Mouse (Mus musculus) intestine, embryonic 16.5 days (tissue): ENCODE results near the gene Chd2. TPM values are rescaled to one million over a fixed set of nuclear protein-coding genes. Genes with fewer than 3 reads are reported as not detected.

Experiments used
- ATAC-seq: fragments of 200-750 bp; cut with Nextera tagmentation; 2 replicates; pipeline ENCODE4 v1.8.0; 2017; ENCODE audit warnings: moderate TSS enrichment, moderate library complexity
- H3K27ac ChIP-seq: fragments of 300-500 bp; sonication (generic); 2 replicates; pipeline ENCODE4 v1.5.1; 2014; ENCODE audit warnings: mild to moderate bottlenecking, low read length
- H3K27me3 ChIP-seq: fragments of 300-500 bp; sonication (generic); replicated peaks from 2 replicates; pipeline ENCODE4 v1.6.1; 2014; ENCODE audit warnings: low read length, control low read depth, mixed read lengths; ENCODE audit not compliant: control insufficient read depth, insufficient read depth
- H3K36me3 ChIP-seq: fragments of 300-500 bp; sonication (generic); 2 replicates; pipeline ENCODE4 v1.6.1; 2014; ENCODE audit warnings: low read length, control low read depth; ENCODE audit not compliant: control insufficient read depth, insufficient read depth
- H3K4me1 ChIP-seq: fragments of 300-500 bp; sonication (generic); 2 replicates; pipeline ENCODE4 v1.6.1; 2014; ENCODE audit warnings: low read length, control low read depth, mixed read lengths; ENCODE audit not compliant: control insufficient read depth, insufficient read depth
- H3K4me2 ChIP-seq: fragments of 300-500 bp; sonication (generic); 2 replicates; pipeline ENCODE4 v1.6.1; 2014; ENCODE audit warnings: low read depth, low read length, control low read depth
- H3K4me3 ChIP-seq: fragments of 300-500 bp; sonication (generic); 2 replicates; pipeline ENCODE4 v1.5.1; 2014; ENCODE audit warnings: mild to moderate bottlenecking, low read length
- H3K9ac ChIP-seq: fragments of 300-500 bp; sonication (generic); 2 replicates; pipeline ENCODE4 v1.6.1; 2014; ENCODE audit warnings: low read depth, low read length
- H3K9me3 ChIP-seq: fragments of 300-500 bp; sonication (generic); 2 replicates; pipeline ENCODE4 v1.6.1; 2016; ENCODE audit warnings: low read length, control low read depth; ENCODE audit not compliant: control insufficient read depth
- WGBS: fragments of 180-500 bp; shearing (Covaris S2); extraction: QIAGEN DNeasy Blood & Tissue Kit; methylation state at CpG from one replicate; pipeline ENCODE4 v1.1.7; 2014; 5-methylcytosine and 5-hydroxymethylcytosine counted together
- polyA plus RNA-seq: library from polyadenylated mRNA; unstranded; fragments of >200 nt; fragmentation: Nextera tagmentation; extraction: Ambion mirVana; gene quantifications from 2 replicates; pipeline ENCODE4 v1.2.1, GENCODE M21; 2015

Gene Chd2
- polyA plus RNA-seq, 1 experiment from 2014 or later = 40.1 TPM

GRCm38 (mm10) chr7:73536579-73536978, 5.1 kb downstream of the Chd2 start:
- peak overlapping the region; percentile 61 for H3K4me2 ChIP-seq
- H3K9me3 ChIP-seq = no peaks in the 10 kb centered on the region
- ATAC-seq = no peak
- peak overlapping the region; percentile 37 for H3K27ac ChIP-seq
- H3K9ac ChIP-seq = peak overlapping the region; percentile 59; the same call in 1 of the 2 replicates
- peak overlapping the region; percentile 52; the same call in 1 of the 2 replicates for H3K4me3 ChIP-seq
- 74% methylated on average over 2 of the region's 2 CpGs for WGBS
- no peaks in the 10 kb centered on the region for H3K27me3 ChIP-seq
- peaks cover 38% of the 10 kb centered on the region for H3K4me1 ChIP-seq
- no peaks in the 10 kb centered on the region for H3K36me3 ChIP-seq

GRCm38 (mm10) chr7:73535861-73536200, 5.8 kb downstream of the Chd2 start:
- Histone ChIP-seq H3K27ac (peak overlapping the region; percentile 72), H3K4me3 (no peak overlapping the region), H3K4me2 (no peak overlapping the region)

GRCm38 (mm10) chr7:73534937-73535860, 6.4 kb downstream of the Chd2 start:
- Histone ChIP-seq H3K9ac (no peak overlapping the region), H3K4me2 (no peak overlapping the region), H3K36me3 (no peaks in the 10 kb centered on the region), H3K9me3 (no peaks in the 10 kb centered on the region), H3K27ac (peak overlapping the region; percentile 72), H3K27me3 (no peaks in the 10 kb centered on the region), H3K4me1 (peaks cover 44% of the 10 kb centered on the region), H3K4me3 (no peak overlapping the region)
- no peak for ATAC-seq
- 68% methylated on average over 2 of the region's 2 CpGs for whole genome bisulfite sequencing

More at GRCm38 (mm10) chr7:73535861-73536200, 5.8 kb downstream of the Chd2 start:
- no peaks in the 10 kb centered on the region for H3K36me3 ChIP-seq
- H3K27me3 ChIP-seq = no peaks in the 10 kb centered on the region
- WGBS = 47% methylated on average over 4 of the region's 4 CpGs
- no peak overlapping the region for H3K9ac ChIP-seq
- no peaks in the 10 kb centered on the region for H3K9me3 ChIP-seq
- H3K4me1 ChIP-seq = peaks cover 44% of the 10 kb centered on the region
- no peak for ATAC-seq

GRCm38 (mm10) chr7:73533457-73533856, 8.2 kb downstream of the Chd2 start:
- Histone ChIP-seq H3K9ac (peak overlapping the region; percentile 44), H3K27ac (peak overlapping the region; percentile 84), H3K4me2 (peak overlapping the region; percentile 32), H3K36me3 (no peaks in the 10 kb centered on the region), H3K9me3 (no peaks in the 10 kb centered on the region), H3K4me1 (peaks cover 48% of the 10 kb centered on the region), H3K4me3 (no peak overlapping the region), H3K27me3 (no peaks in the 10 kb centered on the region)
- ATAC-seq = no peak
- 36% methylated on average over 2 of the region's 2 CpGs for WGBS

- Histone ChIP-seq H3K9ac (peak overlapping the region; percentile 44), H3K4me3 (no peak overlapping the region), H3K9me3 (no peaks in the 10 kb centered on the region), H3K4me1 (peaks cover 48% of the 10 kb centered on the region), H3K36me3 (no peaks in the 10 kb centered on the region), H3K4me2 (peak overlapping the region; percentile 32), H3K27me3 (no peaks in the 10 kb centered on the region), H3K27ac (peak overlapping the region; percentile 84)
- 53% methylated on average over 3 of the region's 3 CpGs for WGBS
- ATAC-seq = no peak
Observed at GRCm38 (mm10) chr7:73532916-73533315, 8.7 kb downstream of the Chd2 start.

- WGBS = 78% methylated on average over 3 of the region's 3 CpGs
- H3K4me2 ChIP-seq = no peak overlapping the region
- no peaks in the 10 kb centered on the region for H3K9me3 ChIP-seq
- H3K27me3 ChIP-seq = no peaks in the 10 kb centered on the region
- no peak overlapping the region for H3K4me3 ChIP-seq
- H3K27ac ChIP-seq = peak overlapping the region; percentile 45; the same call in 1 of the 2 replicates
- H3K9ac ChIP-seq = 0 out of 2 replicates have a peak overlapping the region, but pooled peaks have one; percentile 13
- ATAC-seq = no peak
- H3K36me3 ChIP-seq = no peaks in the 10 kb centered on the region
- H3K4me1 ChIP-seq = peaks cover 48% of the 10 kb centered on the region
Observed at GRCm38 (mm10) chr7:73532139-73532538, 9.5 kb downstream of the Chd2 start.

GRCm38 (mm10) chr7:73531506-73532093, 10.0 kb downstream of the Chd2 start:
- no peak overlapping the region for H3K4me3 ChIP-seq
- H3K9ac ChIP-seq = 0 out of 2 replicates have a peak overlapping the region, but pooled peaks have one; percentile 13
- no peak overlapping the region for H3K4me2 ChIP-seq
- ATAC-seq = no peak
- H3K27me3 ChIP-seq = no peaks in the 10 kb centered on the region
- H3K36me3 ChIP-seq = no peaks in the 10 kb centered on the region
- H3K27ac ChIP-seq = peak overlapping the region; percentile 45; the same call in 1 of the 2 replicates
- no peaks in the 10 kb centered on the region for H3K9me3 ChIP-seq
- 74% methylated on average over 7 of the region's 7 CpGs for WGBS
- peaks cover 45% of the 10 kb centered on the region for H3K4me1 ChIP-seq

GRCm38 (mm10) chr7:73530846-73531245, 10.8 kb downstream of the Chd2 start:
- Histone ChIP-seq H3K27ac (0 out of 2 replicates have a peak overlapping the region, but pooled peaks have one; percentile 7), H3K9ac (no peak overlapping the region)

GRCm38 (mm10) chr7:73530164-73530563, 11.5 kb downstream of the Chd2 start:
- H3K4me3 ChIP-seq = no peak overlapping the region
- no peaks in the 10 kb centered on the region for H3K9me3 ChIP-seq
- WGBS = 90% methylated on average over 5 of the region's 5 CpGs
- H3K36me3 ChIP-seq = no peaks in the 10 kb centered on the region
- H3K4me1 ChIP-seq = peaks cover 37% of the 10 kb centered on the region
- no peak overlapping the region for H3K9ac ChIP-seq
- ATAC-seq = no peak
- no peaks in the 10 kb centered on the region for H3K27me3 ChIP-seq
- H3K27ac ChIP-seq = no peak overlapping the region
- H3K4me2 ChIP-seq = no peak overlapping the region

More at GRCm38 (mm10) chr7:73530846-73531245, 10.8 kb downstream of the Chd2 start:
- Histone ChIP-seq H3K4me1 (peaks cover 43% of the 10 kb centered on the region), H3K4me2 (no peak overlapping the region), H3K27me3 (no peaks in the 10 kb centered on the region), H3K4me3 (no peak overlapping the region), H3K9me3 (no peaks in the 10 kb centered on the region), H3K36me3 (no peaks in the 10 kb centered on the region)
- 79% methylated on average over 5 of the region's 5 CpGs for WGBS
- ATAC-seq = no peak
